Mouse (Mus musculus): ENCODE results near the gene Taf4. TPM values are rescaled to one million over a fixed set of nuclear protein-coding genes. Genes with fewer than 3 reads are reported as not detected.

Taf4 gene
- total and polyA plus RNA-seq, 2 experiments from 2014 or later, result 2.5 to 12.1 TPM

GRCm38 (mm10) chr2:179975851-179976250, 595 bp downstream of the Taf4 start:
- 0% methylated on average over 18 of the region's 82 CpGs for WGBS
- H3K36me3 ChIP-seq (ENCODE audit: insufficient read depth, low read length), result no peaks in the 10 kb centered on the region
- H3K9ac ChIP-seq (replicated peaks; ENCODE audit: low read length), result peak overlapping the region; percentile 98
- H3K4me1 ChIP-seq (ENCODE audit: insufficient read depth, low read length), result peaks cover 14% of the 10 kb centered on the region
- H3K27ac ChIP-seq, result peak overlapping the region; percentile 100
- peak overlapping the region; percentile 86 for H3K4me3 ChIP-seq (ENCODE audit: low read length)
- TF ChIP-seq CTCF (IDR thresholded peaks at IDR 0.05; ENCODE audit: low read depth), result no peak
- ATAC-seq, result no peak
- H3K9me3 ChIP-seq (ENCODE audit: low read length), result no peaks in the 10 kb centered on the region
- H3K4me2 ChIP-seq (ENCODE audit: low read depth, low read length), result peak overlapping the region; percentile 94
- no peaks in the 10 kb centered on the region for H3K27me3 ChIP-seq (ENCODE audit: insufficient read depth, low read length)
- DNase-seq (ENCODE audit: low spot score), result peak; percentile 29

DNA sequence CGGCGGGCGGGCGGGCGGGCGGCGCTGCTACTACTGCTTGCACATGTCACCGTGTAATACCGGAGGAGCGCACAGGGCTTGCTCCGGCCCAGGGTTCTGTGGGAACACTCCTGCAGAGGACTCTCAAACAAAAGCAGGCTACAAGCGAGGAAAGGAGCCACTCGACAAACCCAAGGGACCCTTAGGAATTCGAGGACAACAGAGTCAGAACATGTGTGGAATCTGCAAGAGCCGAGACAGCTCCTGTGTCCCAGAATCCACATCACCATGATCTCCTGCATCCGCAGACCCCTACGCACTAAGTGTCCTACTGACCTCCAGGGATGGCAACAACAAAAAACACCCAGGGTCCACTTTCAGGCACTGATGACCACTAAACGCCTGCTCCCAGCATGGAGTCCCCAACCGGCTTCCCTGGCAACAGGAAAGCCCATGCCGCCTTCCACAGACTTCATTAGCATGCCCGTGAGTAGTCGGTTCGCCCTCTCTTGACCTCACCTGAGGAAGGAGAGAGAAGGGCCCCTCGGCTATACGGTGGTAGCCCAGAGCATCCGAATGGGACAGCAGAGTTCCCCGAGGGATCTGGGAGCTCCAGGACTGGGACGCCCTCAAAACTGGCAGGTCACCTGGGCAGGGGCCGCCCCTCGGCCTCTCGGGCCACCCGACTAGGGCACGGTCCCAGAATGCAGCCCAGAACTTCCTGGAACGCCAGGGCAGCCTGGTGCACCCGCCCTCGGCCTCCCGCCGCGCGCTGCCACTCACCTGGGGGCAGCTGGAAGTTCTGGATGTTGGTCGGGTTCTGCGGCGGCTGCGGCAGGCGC, 1.6 kb downstream of the Taf4 start:
- peak overlapping the region; percentile 94 for H3K4me2 ChIP-seq (ENCODE audit: low read depth, low read length)
- ATAC-seq, result no peak
- no peak overlapping the region for H3K27ac ChIP-seq
- DNase-seq (ENCODE audit: low spot score), result peak; percentile 20
- no peak for TF ChIP-seq CTCF (IDR thresholded peaks at IDR 0.05; ENCODE audit: low read depth)
- no peaks in the 10 kb centered on the region for H3K27me3 ChIP-seq (ENCODE audit: insufficient read depth, low read length)
- no peaks in the 10 kb centered on the region for H3K9me3 ChIP-seq (ENCODE audit: low read length)
- H3K4me3 ChIP-seq (ENCODE audit: low read length), result peak overlapping the region; percentile 86
- H3K36me3 ChIP-seq (ENCODE audit: insufficient read depth, low read length), result no peaks in the 10 kb centered on the region
- peak overlapping the region; percentile 98 for H3K9ac ChIP-seq (replicated peaks; ENCODE audit: low read length)
- H3K4me1 ChIP-seq (ENCODE audit: insufficient read depth, low read length), result peaks cover 14% of the 10 kb centered on the region
- 3% methylated on average over 44 of the region's 45 CpGs for WGBS

DNA sequence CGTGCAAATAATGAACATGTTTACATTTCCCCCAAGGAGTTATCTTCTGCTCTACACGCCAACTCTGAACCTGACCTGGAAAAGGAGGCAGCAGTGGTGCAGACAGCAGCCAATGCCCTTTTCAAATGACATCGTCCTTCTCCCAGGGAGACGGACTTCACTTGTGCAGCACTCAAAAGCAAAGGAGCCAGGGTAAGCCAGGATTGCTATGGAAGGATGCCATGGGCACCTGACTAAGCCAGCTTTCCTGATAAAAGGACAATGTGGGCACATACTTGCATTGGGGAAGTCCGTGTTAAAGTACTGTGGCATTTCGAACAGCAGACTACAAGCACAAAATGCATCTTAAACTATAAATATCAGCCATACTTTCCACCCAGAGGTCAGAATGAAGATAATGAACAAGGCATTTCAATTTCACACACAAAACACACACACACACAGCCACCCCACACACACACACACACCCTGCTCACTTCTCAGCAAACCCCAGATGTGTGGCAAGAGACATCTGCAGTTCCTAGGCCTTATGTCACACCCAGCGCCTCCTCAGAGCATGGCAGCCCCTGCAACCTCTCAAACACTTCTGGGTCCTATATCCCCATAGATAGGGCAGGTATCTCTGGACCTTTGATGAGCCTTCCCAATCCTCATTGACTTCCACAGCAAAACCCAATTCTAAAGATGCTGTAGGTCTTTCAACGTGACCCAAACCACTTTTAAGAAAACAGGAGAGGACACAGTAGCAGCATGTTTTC, 2.4 kb downstream of the Taf4 start:
- TF ChIP-seq CTCF (IDR thresholded peaks at IDR 0.05; ENCODE audit: low read depth), result no peak
- Histone ChIP-seq H3K9me3 (ENCODE audit: low read length) (no peaks in the 10 kb centered on the region), H3K4me3 (ENCODE audit: low read length) (peak overlapping the region; percentile 86), H3K4me1 (ENCODE audit: insufficient read depth, low read length) (peaks cover 20% of the 10 kb centered on the region), H3K27me3 (ENCODE audit: insufficient read depth, low read length) (no peaks in the 10 kb centered on the region), H3K27ac (no peak overlapping the region), H3K36me3 (ENCODE audit: insufficient read depth, low read length) (no peaks in the 10 kb centered on the region), H3K9ac (replicated peaks; ENCODE audit: low read length) (peak overlapping the region; percentile 98; the same call in 1 of the 2 replicates), H3K4me2 (ENCODE audit: low read depth, low read length) (peak overlapping the region; percentile 94)
- 14% methylated on average over 8 of the region's 8 CpGs for WGBS
- DNase-seq (ENCODE audit: low spot score) (peak; percentile 18), ATAC-seq (no peak)

GRCm38 (mm10) chr2:179972406-179972805, 4.0 kb downstream of the Taf4 start:
- Histone ChIP-seq H3K9me3 (ENCODE audit: low read length) (no peaks in the 10 kb centered on the region), H3K36me3 (ENCODE audit: insufficient read depth, low read length) (no peaks in the 10 kb centered on the region), H3K4me2 (ENCODE audit: low read depth, low read length) (no peak overlapping the region), H3K27me3 (ENCODE audit: insufficient read depth, low read length) (no peaks in the 10 kb centered on the region), H3K4me3 (ENCODE audit: low read length) (no peak overlapping the region), H3K27ac (no peak overlapping the region), H3K9ac (replicated peaks; ENCODE audit: low read length) (no peak overlapping the region), H3K4me1 (ENCODE audit: insufficient read depth, low read length) (peaks cover 15% of the 10 kb centered on the region)
- TF ChIP-seq CTCF (IDR thresholded peaks at IDR 0.05; ENCODE audit: low read depth), result no peak
- 66% methylated on average over 2 of the region's 2 CpGs for WGBS
- no peak for DNase-seq (ENCODE audit: low spot score)
- no peak for ATAC-seq

DNA sequence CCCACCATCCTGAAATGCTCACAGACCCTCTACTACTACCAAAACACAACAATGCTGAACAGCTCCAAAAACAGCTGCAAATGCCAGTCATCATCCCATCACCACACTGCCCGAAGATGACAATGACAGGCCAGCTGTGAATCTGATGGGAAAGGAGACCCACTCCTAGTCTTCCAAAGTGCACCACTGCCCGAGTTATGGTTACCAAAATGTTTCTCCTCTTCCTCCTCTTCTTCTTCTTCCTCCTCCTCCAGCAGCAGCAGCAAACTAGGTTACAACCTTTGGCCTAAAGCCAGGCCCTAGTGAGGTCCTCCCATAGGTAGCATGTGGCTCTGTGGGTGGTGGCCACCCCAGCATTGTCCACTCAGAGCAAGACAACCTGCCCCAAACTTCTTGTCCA, 4.6 kb downstream of the Taf4 start:
- WGBS, result 82% methylated on average over 2 of the region's 2 CpGs
- ATAC-seq, result no peak
- Histone ChIP-seq H3K36me3 (ENCODE audit: insufficient read depth, low read length) (no peaks in the 10 kb centered on the region), H3K27ac (no peak overlapping the region), H3K4me2 (ENCODE audit: low read depth, low read length) (no peak overlapping the region), H3K4me3 (ENCODE audit: low read length) (no peak overlapping the region), H3K4me1 (ENCODE audit: insufficient read depth, low read length) (0 out of 2 replicates have a peak, but pooled peaks cover 14% of the 10 kb centered on the region), H3K9ac (replicated peaks; ENCODE audit: low read length) (no peak overlapping the region), H3K9me3 (ENCODE audit: low read length) (no peaks in the 10 kb centered on the region), H3K27me3 (ENCODE audit: insufficient read depth, low read length) (no peaks in the 10 kb centered on the region)
- no peak for TF ChIP-seq CTCF (IDR thresholded peaks at IDR 0.05; ENCODE audit: low read depth)
- no peak for DNase-seq (ENCODE audit: low spot score)

DNA sequence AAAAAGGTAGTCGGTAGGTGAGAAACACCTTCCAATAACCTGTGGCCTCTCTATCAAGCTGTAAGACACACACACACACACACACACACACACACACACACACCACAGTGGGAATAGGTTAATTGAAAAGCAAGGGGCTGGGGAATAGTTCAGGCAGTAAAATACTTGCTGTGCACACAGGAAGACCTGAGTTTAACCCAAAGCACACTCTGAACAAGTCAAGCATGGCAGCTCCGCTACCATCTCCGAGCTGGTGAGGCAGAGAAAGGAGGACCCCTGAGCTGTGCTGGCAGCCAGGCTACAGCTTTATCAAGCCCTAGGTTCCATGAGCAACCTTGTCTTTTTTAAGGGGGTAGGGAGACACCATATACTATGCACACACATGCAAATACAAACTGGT, 7.3 kb downstream of the Taf4 start:
- Histone ChIP-seq H3K4me1 (ENCODE audit: insufficient read depth, low read length) (0 out of 2 replicates have a peak, but pooled peaks cover 17% of the 10 kb centered on the region), H3K27me3 (ENCODE audit: insufficient read depth, low read length) (no peaks in the 10 kb centered on the region), H3K4me2 (ENCODE audit: low read depth, low read length) (no peak overlapping the region), H3K9ac (replicated peaks; ENCODE audit: low read length) (no peak overlapping the region), H3K27ac (no peak overlapping the region), H3K9me3 (ENCODE audit: low read length) (no peaks in the 10 kb centered on the region), H3K4me3 (ENCODE audit: low read length) (no peak overlapping the region), H3K36me3 (ENCODE audit: insufficient read depth, low read length) (no peaks in the 10 kb centered on the region)
- DNase-seq (ENCODE audit: low spot score), result no peak
- WGBS, result 68% methylated on average over 3 of the region's 3 CpGs
- no peak for TF ChIP-seq CTCF (IDR thresholded peaks at IDR 0.05; ENCODE audit: low read depth)
- no peak for ATAC-seq

All from hindbrain, postnatal 0 days (tissue).